Mouse (Mus musculus) heart, adult 2 months (tissue): Measurements from ENCODE around the gene Pxylp1. TPM values are rescaled to one million over a fixed set of nuclear protein-coding genes. Genes with fewer than 3 reads are reported as not detected.

Experiments
- DNase-seq, 2 experiments: peaks; one replicate each; pipeline ENCODE4 v3.0.0; 2021
- H3K27ac ChIP-seq: fragments of 200-600 bp; 2 replicates; pipeline ENCODE4 v1.8.1; 2022
- H3K27me3 ChIP-seq: fragments of 200-500 bp; 2 replicates; pipeline ENCODE4 v1.6.1; 2012; ENCODE audit warnings: mild to moderate bottlenecking, low read length, inconsistent platforms, mixed read lengths; ENCODE audit not compliant: control insufficient read depth, insufficient read depth
- H3K36me3 ChIP-seq: fragments of 200-500 bp; 2 replicates; pipeline ENCODE4 v1.6.1; 2012; ENCODE audit warnings: low read length, inconsistent platforms; ENCODE audit not compliant: control insufficient read depth, insufficient read depth
- H3K4me1 ChIP-seq: fragments of 200-500 bp; 2 replicates; pipeline ENCODE4 v1.6.1; 2011; ENCODE audit warnings: low read length; ENCODE audit not compliant: control insufficient read depth, insufficient read depth
- H3K4me3 ChIP-seq: fragments of 200-600 bp; 2 replicates; pipeline ENCODE4 v1.8.1; 2022
- H3K79me2 ChIP-seq: fragments of 200-500 bp; replicated peaks from 2 replicates; pipeline ENCODE4 v1.6.1; 2012; ENCODE audit warnings: mild to moderate bottlenecking, inconsistent platforms, low read length, moderate library complexity, mixed read lengths; ENCODE audit not compliant: control insufficient read depth, insufficient read depth
- H3K9ac ChIP-seq: fragments of 200-500 bp; 2 replicates; pipeline ENCODE4 v1.6.1; 2012; ENCODE audit warnings: low read depth, mild to moderate bottlenecking, control low read depth, inconsistent platforms, low read length, mixed read lengths
- CTCF ChIP-seq: fragments of 200-600 bp; IDR thresholded peaks from 2 replicates; pipeline ENCODE4 v1.8.1; 2022; ENCODE audit warnings: antibody characterized with exemption, mild to moderate bottlenecking, moderate library complexity
- EP300 ChIP-seq: fragments of 200-500 bp; IDR thresholded peaks from 2 replicates; pipeline ENCODE4 v1.6.1; 2011; ENCODE audit warnings: low read depth, low read length, control low read depth; ENCODE audit not compliant: insufficient read depth
- POLR2A ChIP-seq: fragments of 200-500 bp; IDR thresholded peaks from 2 replicates; pipeline ENCODE4 v1.6.1; 2011; ENCODE audit warnings: mild to moderate bottlenecking, low read depth, low read length, control low read depth; ENCODE audit not compliant: insufficient read depth
- WGBS: fragments of 180-500 bp; shearing (Covaris S2); methylation state at CpG from one replicate; pipeline ENCODE4 v1.1.7; 2018; 5-methylcytosine and 5-hydroxymethylcytosine counted together
- intact Hi-C: fragments of 180-260 bp; cut with DNase I; formaldehyde crosslinking; loops from one replicate; pipeline ENCODE4 v1.15.1; 2025
- polyA plus RNA-seq: library from polyadenylated mRNA; depleted of rRNA; stranded (reverse); fragments of >200 nt; gene quantifications from 2 replicates; pipeline ENCODE4 v1.2.3, GENCODE M21; 2012; rRNA removed
- total RNA-seq, 2 experiments: library from RNA; stranded (reverse); gene quantifications; 2 replicates each; pipeline ENCODE4 v1.2.3; 2021

The Pxylp1 gene
- total and polyA plus RNA-seq, 3 experiments = 6.5 to 16.9 (median 16.3) TPM

DNA sequence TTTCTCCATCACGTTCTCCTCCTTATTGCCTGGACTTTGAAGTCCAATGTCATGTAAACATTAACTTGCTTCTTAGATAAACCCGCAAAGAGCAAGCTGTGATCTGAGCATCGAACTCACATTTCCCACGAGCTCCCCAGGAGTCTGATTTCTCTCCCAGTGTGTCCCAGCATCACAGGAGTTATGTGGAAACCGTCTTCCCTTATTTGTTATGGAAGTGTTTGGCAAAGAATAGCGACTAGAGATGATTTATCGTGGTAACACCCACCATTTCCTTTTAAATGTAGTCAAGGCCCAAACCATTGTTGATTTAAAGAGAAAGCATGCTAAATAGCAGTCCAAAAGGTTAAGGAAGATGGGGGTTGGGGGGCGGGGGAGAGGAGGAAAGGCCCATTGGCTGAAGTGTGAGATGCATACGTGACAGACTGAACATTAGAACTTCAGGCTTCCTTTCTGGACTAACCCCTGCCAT lies 106.6 kb downstream of the Pxylp1 start:
- TF ChIP-seq EP300 = no peak
- TF ChIP-seq POLR2A = no peak
- TF ChIP-seq CTCF = no peak
- Histone ChIP-seq H3K27me3 (no peaks in the 10 kb centered on the region), H3K4me1 (no peaks in the 10 kb centered on the region), H3K36me3 (no peaks in the 10 kb centered on the region), H3K9ac (no peak overlapping the region), H3K4me3 (no peak overlapping the region), H3K27ac (no peak overlapping the region), H3K79me2 (no peaks in the 10 kb centered on the region)
- intact Hi-C loops = no loop called here
- no peak for DNase-seq
- WGBS = 40% methylated on average over 9 of the region's 9 CpGs

DNA sequence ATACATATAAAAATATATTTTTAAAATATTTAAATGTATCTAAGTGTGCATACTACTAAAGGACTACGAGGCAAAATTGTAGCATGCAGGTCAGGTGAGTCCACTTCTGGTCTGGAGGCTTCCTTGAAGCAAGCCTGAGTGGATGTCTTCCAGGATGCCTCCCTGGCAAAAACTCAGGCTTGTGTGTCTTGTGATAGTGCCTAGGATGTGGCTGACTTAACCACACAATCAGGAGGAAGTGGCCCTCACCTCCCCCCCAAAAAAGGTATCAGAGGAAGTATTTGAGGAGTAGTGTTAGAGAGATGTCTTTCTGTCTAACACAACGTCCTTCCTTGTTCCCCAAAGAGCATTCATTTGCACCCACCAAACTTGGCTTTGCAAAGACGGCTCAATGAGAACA lies 107.3 kb downstream of the Pxylp1 start:
- no peaks in the 10 kb centered on the region for H3K27me3 ChIP-seq
- no peaks in the 10 kb centered on the region for H3K79me2 ChIP-seq
- H3K36me3 ChIP-seq = no peaks in the 10 kb centered on the region
- intact Hi-C loops = no loop called here
- no peak overlapping the region for H3K4me3 ChIP-seq
- no peak overlapping the region for H3K27ac ChIP-seq
- 51% methylated on average over 3 of the region's 3 CpGs for WGBS
- no peak overlapping the region for H3K9ac ChIP-seq
- H3K4me1 ChIP-seq = no peaks in the 10 kb centered on the region
- TF ChIP-seq CTCF = no peak
- TF ChIP-seq POLR2A = no peak
- no peak for TF ChIP-seq EP300
- no peak for DNase-seq

DNA sequence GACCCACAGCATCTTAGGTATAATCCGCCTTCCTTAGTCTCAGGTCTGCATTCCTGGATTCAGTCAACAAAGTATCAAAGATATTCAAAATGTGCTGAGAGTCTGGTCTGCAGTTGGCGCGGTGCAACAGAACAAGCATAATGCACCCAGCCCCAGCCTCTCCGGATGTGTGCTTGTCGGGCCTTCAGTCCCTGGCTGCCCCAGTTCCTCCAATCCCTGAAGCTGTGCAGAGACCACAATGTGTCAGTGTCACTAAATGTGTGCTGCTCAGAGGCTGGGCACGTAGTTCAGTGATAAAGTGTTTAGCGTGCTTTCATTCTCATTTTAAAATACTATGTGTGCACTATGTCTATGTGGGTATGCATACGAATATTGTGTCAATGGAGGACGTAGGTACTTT lies 108.8 kb downstream of the Pxylp1 start:
- 77% methylated on average over 9 of the region's 9 CpGs for WGBS
- Histone ChIP-seq H3K36me3 (no peaks in the 10 kb centered on the region), H3K27ac (no peak overlapping the region), H3K27me3 (no peaks in the 10 kb centered on the region), H3K9ac (no peak overlapping the region), H3K79me2 (no peaks in the 10 kb centered on the region), H3K4me3 (no peak overlapping the region), H3K4me1 (no peaks in the 10 kb centered on the region)
- DNase-seq = no peak
- intact Hi-C loops = no loop called here
- no peak for TF ChIP-seq EP300
- no peak for TF ChIP-seq CTCF
- no peak for TF ChIP-seq POLR2A

DNA sequence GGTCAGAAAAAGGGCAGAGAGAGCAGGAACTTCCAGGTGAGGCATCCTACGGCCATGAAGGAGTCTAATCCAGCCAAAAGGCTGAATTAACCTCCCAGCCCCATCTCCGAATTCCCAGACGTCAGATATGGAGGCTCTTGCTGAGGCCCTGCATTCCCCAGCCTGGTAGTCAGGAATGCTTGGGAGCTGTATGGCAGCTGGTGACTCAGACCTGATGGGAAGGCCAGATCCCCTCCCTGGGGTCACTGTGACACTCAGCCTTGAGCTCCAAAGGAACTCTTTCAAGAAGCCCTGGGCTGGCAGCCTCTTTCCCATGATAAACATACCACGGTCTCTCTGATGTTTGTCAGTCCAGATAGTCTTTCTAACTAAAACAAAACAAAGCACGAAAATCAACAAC lies 109.2 kb downstream of the Pxylp1 start:
- no peaks in the 10 kb centered on the region for H3K36me3 ChIP-seq
- 58% methylated on average over 5 of the region's 5 CpGs for WGBS
- H3K4me1 ChIP-seq = no peaks in the 10 kb centered on the region
- H3K4me3 ChIP-seq = no peak overlapping the region
- no peak for TF ChIP-seq EP300
- TF ChIP-seq CTCF = no peak
- TF ChIP-seq POLR2A = no peak
- H3K27ac ChIP-seq = no peak overlapping the region
- no peak for DNase-seq
- H3K79me2 ChIP-seq = no peaks in the 10 kb centered on the region
- no peak overlapping the region for H3K9ac ChIP-seq
- H3K27me3 ChIP-seq = no peaks in the 10 kb centered on the region
- intact Hi-C loops = no loop called here

DNA sequence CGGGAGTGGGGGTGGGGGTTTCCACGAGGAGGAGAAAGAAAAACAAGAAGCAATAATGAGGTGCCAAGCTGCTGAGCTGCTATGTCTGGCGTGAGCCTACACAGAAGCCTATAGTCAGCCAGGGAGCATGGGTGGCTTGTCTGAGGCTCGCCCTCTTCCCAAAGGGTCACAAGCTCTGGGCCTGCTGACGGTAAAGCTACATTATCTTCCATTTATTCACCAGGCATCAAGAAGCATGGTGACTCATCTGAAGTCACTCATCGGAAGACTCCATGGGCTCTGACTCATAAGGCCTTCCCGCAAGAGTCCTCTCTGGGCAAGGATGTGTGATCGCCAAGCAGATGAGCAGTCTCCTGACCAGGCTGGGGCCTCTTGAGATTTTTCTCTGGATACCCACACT lies 110.4 kb downstream of the Pxylp1 start:
- Histone ChIP-seq H3K79me2 (no peaks in the 10 kb centered on the region), H3K4me3 (no peak overlapping the region), H3K36me3 (no peaks in the 10 kb centered on the region), H3K27me3 (no peaks in the 10 kb centered on the region), H3K4me1 (no peaks in the 10 kb centered on the region), H3K27ac (no peak overlapping the region), H3K9ac (no peak overlapping the region)
- no peak for DNase-seq
- intact Hi-C loops = no loop called here
- 74% methylated on average over 8 of the region's 8 CpGs for WGBS
- TF ChIP-seq EP300 (no peak), POLR2A (no peak), CTCF (no peak)

Other genes with a start within 250 kb of the Pxylp1 start
- gene Zbtb38, start 139.8 kb downstream of the Pxylp1 start, total RNA-seq = 10 to 100 TPM; 42.3 to 43.5 TPM
- 9.0 and 16.0 TPM in 2 replicates for gene Zbtb38, start 139.8 kb downstream of the Pxylp1 start, polyA plus RNA-seq
- gene Spsb4, start 126.2 kb upstream of the Pxylp1 start, total RNA-seq = 1 to 10 TPM; 4.2 to 9.1 TPM
- gene Spsb4, start 126.2 kb upstream of the Pxylp1 start, polyA plus RNA-seq = 7.2 and 7.6 TPM in 2 replicates
- 10 to 100 TPM; 34.7 to 35.1 TPM for gene Slc25a36, start 218.5 kb upstream of the Pxylp1 start, total RNA-seq
- gene Slc25a36, start 218.5 kb upstream of the Pxylp1 start, polyA plus RNA-seq = 14.1 and 30.9 TPM in 2 replicates